Mouse (Mus musculus): Measurements from ENCODE around the gene Zdhhc22. TPM values are rescaled to one million over a fixed set of nuclear protein-coding genes. Genes with fewer than 3 reads are reported as not detected.

Zdhhc22 gene
- polyA plus RNA-seq, 1 experiment from 2014 or later: 0.23 TPM

DNA sequence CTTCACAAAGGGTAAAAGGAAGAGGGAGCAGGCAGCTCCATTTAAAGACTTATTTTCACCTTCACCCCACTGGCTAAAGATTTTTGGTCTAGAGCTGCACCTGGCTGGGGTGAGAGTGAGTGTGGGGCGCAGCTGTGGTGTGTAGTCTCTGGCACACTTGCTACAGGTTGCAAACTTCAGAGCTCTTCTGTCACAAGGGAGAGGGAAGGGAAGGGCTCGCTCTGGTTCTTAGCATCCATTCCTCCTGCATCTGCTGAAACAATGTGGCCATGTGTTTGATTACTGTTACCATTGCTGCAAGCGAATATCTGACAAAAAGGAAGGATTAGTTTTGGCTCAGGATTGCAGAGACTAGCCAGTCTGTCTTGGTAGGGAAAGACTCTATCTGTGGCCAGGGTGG is 33.2 kb upstream of the Zdhhc22 start:
- H3K9ac ChIP-seq (ENCODE audit: low read depth, low read length): no peak overlapping the region
- H3K36me3 ChIP-seq (ENCODE audit: control insufficient read depth, insufficient read depth, low read length): no peaks in the 10 kb centered on the region
- no peak for ATAC-seq
- no peaks in the 10 kb centered on the region for H3K9me3 ChIP-seq (ENCODE audit: control insufficient read depth, low read length)
- peaks cover 19% of the 10 kb centered on the region for H3K27me3 ChIP-seq (replicated peaks; ENCODE audit: control insufficient read depth, insufficient read depth, low read length)
- H3K27ac ChIP-seq (ENCODE audit: low read length): no peak overlapping the region
- WGBS: 69% methylated on average over 3 of the region's 3 CpGs
- no peak overlapping the region for H3K4me2 ChIP-seq (ENCODE audit: low read depth, low read length)
- H3K4me3 ChIP-seq (ENCODE audit: low read length): no peak overlapping the region
- 0 out of 2 replicates have a peak, but pooled peaks cover 5% of the 10 kb centered on the region for H3K4me1 ChIP-seq (ENCODE audit: control insufficient read depth, insufficient read depth, low read length)

DNA sequence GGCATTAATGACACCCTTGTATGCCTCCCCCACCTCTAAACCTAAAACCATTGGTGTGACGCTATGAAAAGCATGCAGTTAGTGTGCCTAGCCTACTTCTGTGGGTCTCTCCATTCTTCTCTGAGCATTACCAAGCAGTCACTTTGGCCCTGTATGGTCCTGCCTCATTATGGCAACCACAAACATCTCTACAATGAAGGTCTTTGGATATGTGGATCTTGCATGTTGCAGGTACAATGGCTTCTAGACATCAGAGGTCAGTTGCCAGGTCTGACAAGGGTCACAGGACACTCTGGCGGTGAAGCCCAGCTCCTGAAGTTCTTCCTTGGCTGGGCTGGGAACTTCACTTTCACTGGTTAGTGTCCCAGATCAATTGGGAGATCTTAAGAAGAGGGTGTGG is 31.8 kb upstream of the Zdhhc22 start:
- no peak overlapping the region for H3K27ac ChIP-seq (ENCODE audit: low read length)
- H3K4me1 ChIP-seq (ENCODE audit: control insufficient read depth, insufficient read depth, low read length): 0 out of 2 replicates have a peak, but pooled peaks cover 5% of the 10 kb centered on the region
- H3K9me3 ChIP-seq (ENCODE audit: control insufficient read depth, low read length): no peaks in the 10 kb centered on the region
- no peaks in the 10 kb centered on the region for H3K36me3 ChIP-seq (ENCODE audit: control insufficient read depth, insufficient read depth, low read length)
- no peak overlapping the region for H3K4me2 ChIP-seq (ENCODE audit: low read depth, low read length)
- WGBS: 76% methylated on average over 2 of the region's 2 CpGs
- H3K4me3 ChIP-seq (ENCODE audit: low read length): no peak overlapping the region
- H3K9ac ChIP-seq (ENCODE audit: low read depth, low read length): no peak overlapping the region
- H3K27me3 ChIP-seq (replicated peaks; ENCODE audit: control insufficient read depth, insufficient read depth, low read length): peaks cover 11% of the 10 kb centered on the region
- ATAC-seq: no peak

DNA sequence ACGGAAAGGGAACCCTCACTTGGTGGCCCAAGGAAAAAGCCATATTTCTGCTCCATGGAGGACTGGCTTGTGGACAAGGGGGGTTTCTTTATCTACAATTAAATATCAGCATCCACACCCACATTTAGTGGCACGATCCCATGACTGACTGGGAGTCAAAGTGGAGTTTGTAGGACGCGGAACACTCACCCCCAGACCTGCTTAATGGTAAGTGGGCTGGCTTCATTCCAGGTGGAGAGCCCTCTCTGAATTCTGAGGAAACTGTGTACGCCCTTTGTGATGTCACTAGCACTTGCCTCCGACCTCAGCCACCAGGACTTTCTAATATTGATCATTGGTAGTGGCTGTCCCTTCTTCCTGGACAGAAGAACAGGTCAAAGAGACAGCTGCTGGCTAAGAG is 30.8 kb upstream of the Zdhhc22 start, which contains the start of gene Tmem63c:
Gene Tmem63c, plus strand, starts transcription at position 301 of the 400 bp plus-strand sequence.
- Histone ChIP-seq H3K4me3 (ENCODE audit: low read length) (no peak within 1 kb of the TSS), H3K9me3 (ENCODE audit: control insufficient read depth, low read length) (no peaks in the 10 kb centered on the region), H3K27ac (ENCODE audit: low read length) (no peak within 1 kb of the TSS), H3K27me3 (replicated peaks; ENCODE audit: control insufficient read depth, insufficient read depth, low read length) (peaks cover 2% of the 10 kb centered on the region), H3K4me1 (ENCODE audit: control insufficient read depth, insufficient read depth, low read length) (0 out of 2 replicates have a peak, but pooled peaks cover 1% of the 10 kb centered on the region), H3K9ac (ENCODE audit: low read depth, low read length) (no peak within 1 kb of the TSS), H3K36me3 (ENCODE audit: control insufficient read depth, insufficient read depth, low read length) (no peaks in the 10 kb centered on the region), H3K4me2 (ENCODE audit: low read depth, low read length) (no peak within 1 kb of the TSS)
- 81% methylated on average over 6 of the region's 6 CpGs for WGBS
- no peak for ATAC-seq

- Histone ChIP-seq H3K9ac (ENCODE audit: low read depth, low read length) (no peak overlapping the region), H3K4me1 (ENCODE audit: control insufficient read depth, insufficient read depth, low read length) (no peaks in the 10 kb centered on the region), H3K9me3 (ENCODE audit: control insufficient read depth, low read length) (no peaks in the 10 kb centered on the region), H3K27me3 (replicated peaks; ENCODE audit: control insufficient read depth, insufficient read depth, low read length) (no peaks in the 10 kb centered on the region), H3K36me3 (ENCODE audit: control insufficient read depth, insufficient read depth, low read length) (no peaks in the 10 kb centered on the region), H3K27ac (ENCODE audit: low read length) (no peak overlapping the region), H3K4me2 (ENCODE audit: low read depth, low read length) (no peak overlapping the region), H3K4me3 (ENCODE audit: low read length) (no peak overlapping the region)
- WGBS: 85% methylated on average over 2 of the region's 2 CpGs
- ATAC-seq: no peak
Observed at GRCm38 (mm10) chr12:87018756-87019155, 28.5 kb upstream of the Zdhhc22 start.

GRCm38 (mm10) chr12:87017041-87017440 is 26.8 kb upstream of the Zdhhc22 start:
- Histone ChIP-seq H3K4me2 (ENCODE audit: low read depth, low read length) (no peak overlapping the region), H3K9ac (ENCODE audit: low read depth, low read length) (no peak overlapping the region), H3K36me3 (ENCODE audit: control insufficient read depth, insufficient read depth, low read length) (no peaks in the 10 kb centered on the region), H3K27me3 (replicated peaks; ENCODE audit: control insufficient read depth, insufficient read depth, low read length) (no peaks in the 10 kb centered on the region), H3K4me3 (ENCODE audit: low read length) (no peak overlapping the region), H3K9me3 (ENCODE audit: control insufficient read depth, low read length) (no peaks in the 10 kb centered on the region), H3K4me1 (ENCODE audit: control insufficient read depth, insufficient read depth, low read length) (no peaks in the 10 kb centered on the region), H3K27ac (ENCODE audit: low read length) (no peak overlapping the region)
- 42% methylated on average over 3 of the region's 3 CpGs for WGBS
- no peak for ATAC-seq

DNA sequence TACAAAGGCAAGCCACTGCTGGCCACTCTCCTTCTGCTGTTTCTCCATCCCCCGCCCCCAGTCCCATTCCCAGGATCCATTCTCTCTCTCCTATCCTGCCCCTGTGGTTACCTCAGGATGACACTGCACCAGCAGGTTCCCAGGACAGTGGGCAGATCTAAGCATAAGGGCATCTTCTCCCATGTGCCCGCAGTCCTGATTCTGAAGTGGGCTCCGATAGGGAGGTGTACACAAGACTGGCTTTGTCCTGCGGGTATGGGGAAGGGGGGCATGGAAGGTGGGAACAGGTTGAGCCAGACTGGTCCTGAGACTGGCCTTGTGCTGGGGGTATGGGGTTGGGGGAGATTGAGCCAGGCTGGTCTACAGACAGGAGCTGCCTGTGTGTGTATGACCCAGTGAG is 14.4 kb upstream of the Zdhhc22 start:
- no peak for ATAC-seq
- WGBS: 81% methylated on average over 4 of the region's 4 CpGs
- no peak overlapping the region for H3K4me3 ChIP-seq (ENCODE audit: low read length)
- H3K36me3 ChIP-seq (ENCODE audit: control insufficient read depth, insufficient read depth, low read length): no peaks in the 10 kb centered on the region
- no peaks in the 10 kb centered on the region for H3K4me1 ChIP-seq (ENCODE audit: control insufficient read depth, insufficient read depth, low read length)
- H3K27me3 ChIP-seq (replicated peaks; ENCODE audit: control insufficient read depth, insufficient read depth, low read length): no peaks in the 10 kb centered on the region; the same call in 1 of the 2 replicates
- H3K9me3 ChIP-seq (ENCODE audit: control insufficient read depth, low read length): no peaks in the 10 kb centered on the region
- no peak overlapping the region for H3K4me2 ChIP-seq (ENCODE audit: low read depth, low read length)
- H3K27ac ChIP-seq (ENCODE audit: low read length): no peak overlapping the region
- H3K9ac ChIP-seq (ENCODE audit: low read depth, low read length): no peak overlapping the region

DNA sequence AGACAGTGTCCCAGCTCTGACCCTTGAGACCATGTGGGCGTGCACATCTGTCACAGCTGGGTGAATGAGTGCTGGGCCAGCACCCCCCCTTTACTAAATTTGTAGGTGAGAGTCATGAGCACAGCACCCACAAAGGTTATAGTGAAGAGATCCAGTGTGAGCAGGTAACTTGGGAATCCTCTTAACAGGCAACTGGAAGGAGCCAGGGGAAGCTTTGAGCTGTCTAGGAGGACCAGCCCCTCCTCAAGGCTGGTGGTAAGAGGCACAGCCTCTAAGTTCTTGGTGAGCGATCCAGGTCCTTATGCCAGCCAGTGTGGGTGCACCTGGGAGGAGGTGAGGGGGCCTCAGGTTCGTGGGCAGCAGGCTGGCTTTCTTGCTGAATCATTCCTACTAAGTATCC is 13.4 kb upstream of the Zdhhc22 start:
- no peak overlapping the region for H3K27ac ChIP-seq (ENCODE audit: low read length)
- H3K4me1 ChIP-seq (ENCODE audit: control insufficient read depth, insufficient read depth, low read length): no peaks in the 10 kb centered on the region
- H3K4me2 ChIP-seq (ENCODE audit: low read depth, low read length): no peak overlapping the region
- H3K9me3 ChIP-seq (ENCODE audit: control insufficient read depth, low read length): no peaks in the 10 kb centered on the region
- no peaks in the 10 kb centered on the region for H3K36me3 ChIP-seq (ENCODE audit: control insufficient read depth, insufficient read depth, low read length)
- 49% methylated on average over 3 of the region's 3 CpGs for WGBS
- no peak for ATAC-seq
- H3K4me3 ChIP-seq (ENCODE audit: low read length): no peak overlapping the region
- no peak overlapping the region for H3K9ac ChIP-seq (ENCODE audit: low read depth, low read length)
- H3K27me3 ChIP-seq (replicated peaks; ENCODE audit: control insufficient read depth, insufficient read depth, low read length): no peaks in the 10 kb centered on the region; the same call in 1 of the 2 replicates

- WGBS: 71% methylated on average over 7 of the region's 7 CpGs
- Histone ChIP-seq H3K27me3 (replicated peaks; ENCODE audit: control insufficient read depth, insufficient read depth, low read length) (no peaks in the 10 kb centered on the region), H3K9me3 (ENCODE audit: control insufficient read depth, low read length) (no peaks in the 10 kb centered on the region), H3K4me1 (ENCODE audit: control insufficient read depth, insufficient read depth, low read length) (no peaks in the 10 kb centered on the region), H3K4me3 (ENCODE audit: low read length) (no peak overlapping the region), H3K27ac (ENCODE audit: low read length) (no peak overlapping the region), H3K4me2 (ENCODE audit: low read depth, low read length) (no peak overlapping the region), H3K9ac (ENCODE audit: low read depth, low read length) (no peak overlapping the region), H3K36me3 (ENCODE audit: control insufficient read depth, insufficient read depth, low read length) (no peaks in the 10 kb centered on the region)
- ATAC-seq: no peak
Observed at GRCm38 (mm10) chr12:87002815-87003214, 12.6 kb upstream of the Zdhhc22 start.

DNA sequence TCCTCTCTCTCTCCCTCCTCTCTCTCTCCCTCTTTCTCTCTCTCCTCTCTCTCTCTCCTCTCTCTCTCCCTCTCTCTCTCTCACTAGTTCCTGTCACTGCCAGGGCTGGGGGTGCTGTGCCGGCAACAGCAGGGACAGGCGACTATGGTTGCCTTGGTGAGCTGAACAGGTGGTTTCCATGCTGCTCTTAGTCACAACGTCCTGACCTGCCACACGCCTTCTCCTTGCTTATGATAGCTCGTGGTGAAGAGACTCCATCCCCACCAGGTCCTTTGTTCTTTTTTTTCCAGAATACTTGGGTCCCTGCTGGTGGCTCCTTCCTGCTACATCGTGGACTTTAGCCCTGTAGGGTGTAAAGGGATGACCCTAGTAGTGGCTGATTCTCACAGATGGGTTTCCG is 12.0 kb upstream of the Zdhhc22 start:
- no peaks in the 10 kb centered on the region for H3K27me3 ChIP-seq (replicated peaks; ENCODE audit: control insufficient read depth, insufficient read depth, low read length)
- H3K4me2 ChIP-seq (ENCODE audit: low read depth, low read length): no peak overlapping the region
- no peak overlapping the region for H3K27ac ChIP-seq (ENCODE audit: low read length)
- ATAC-seq: no peak
- no peak overlapping the region for H3K9ac ChIP-seq (ENCODE audit: low read depth, low read length)
- no peak overlapping the region for H3K4me3 ChIP-seq (ENCODE audit: low read length)
- H3K4me1 ChIP-seq (ENCODE audit: control insufficient read depth, insufficient read depth, low read length): no peaks in the 10 kb centered on the region
- H3K36me3 ChIP-seq (ENCODE audit: control insufficient read depth, insufficient read depth, low read length): no peaks in the 10 kb centered on the region
- WGBS: 46% methylated on average over 7 of the region's 7 CpGs
- no peaks in the 10 kb centered on the region for H3K9me3 ChIP-seq (ENCODE audit: control insufficient read depth, low read length)

- no peak overlapping the region for H3K4me3 ChIP-seq (ENCODE audit: low read length)
- H3K27me3 ChIP-seq (replicated peaks; ENCODE audit: control insufficient read depth, insufficient read depth, low read length): no peaks in the 10 kb centered on the region
- H3K4me1 ChIP-seq (ENCODE audit: control insufficient read depth, insufficient read depth, low read length): no peaks in the 10 kb centered on the region
- no peak overlapping the region for H3K4me2 ChIP-seq (ENCODE audit: low read depth, low read length)
- H3K27ac ChIP-seq (ENCODE audit: low read length): no peak overlapping the region
- ATAC-seq: no peak
- no peak overlapping the region for H3K9ac ChIP-seq (ENCODE audit: low read depth, low read length)
- H3K36me3 ChIP-seq (ENCODE audit: control insufficient read depth, insufficient read depth, low read length): no peaks in the 10 kb centered on the region
- H3K9me3 ChIP-seq (ENCODE audit: control insufficient read depth, low read length): no peaks in the 10 kb centered on the region
- WGBS: 37% methylated on average over 6 of the region's 6 CpGs
Observed at GRCm38 (mm10) chr12:87000840-87001176, 10.6 kb upstream of the Zdhhc22 start.

Data from intestine, embryonic 16.5 days (tissue).